Mouse (Mus musculus) pancreas, adult 10 weeks (tissue): ENCODE data around the gene Camk1. TPM values are rescaled to one million over a fixed set of nuclear protein-coding genes. Genes with fewer than 3 reads are reported as not detected.

ENCODE experiments used
- polyA plus RNA-seq: library from polyadenylated mRNA; stranded (reverse); fragments of 350-450 nt; fragmentation: Illumina TruSeq; extraction: RNeasy Lipid Tissue Mini Kit (QIAGEN cat#74804); gene quantifications from one replicate; pipeline ENCODE4 v1.2.3, GENCODE M21; 2015; ENCODE audit warnings: low read depth, low replicate concordance; ENCODE audit not compliant: insufficient read depth

The Camk1 gene
- 21.6 TPM for polyA plus RNA-seq

DNA sequence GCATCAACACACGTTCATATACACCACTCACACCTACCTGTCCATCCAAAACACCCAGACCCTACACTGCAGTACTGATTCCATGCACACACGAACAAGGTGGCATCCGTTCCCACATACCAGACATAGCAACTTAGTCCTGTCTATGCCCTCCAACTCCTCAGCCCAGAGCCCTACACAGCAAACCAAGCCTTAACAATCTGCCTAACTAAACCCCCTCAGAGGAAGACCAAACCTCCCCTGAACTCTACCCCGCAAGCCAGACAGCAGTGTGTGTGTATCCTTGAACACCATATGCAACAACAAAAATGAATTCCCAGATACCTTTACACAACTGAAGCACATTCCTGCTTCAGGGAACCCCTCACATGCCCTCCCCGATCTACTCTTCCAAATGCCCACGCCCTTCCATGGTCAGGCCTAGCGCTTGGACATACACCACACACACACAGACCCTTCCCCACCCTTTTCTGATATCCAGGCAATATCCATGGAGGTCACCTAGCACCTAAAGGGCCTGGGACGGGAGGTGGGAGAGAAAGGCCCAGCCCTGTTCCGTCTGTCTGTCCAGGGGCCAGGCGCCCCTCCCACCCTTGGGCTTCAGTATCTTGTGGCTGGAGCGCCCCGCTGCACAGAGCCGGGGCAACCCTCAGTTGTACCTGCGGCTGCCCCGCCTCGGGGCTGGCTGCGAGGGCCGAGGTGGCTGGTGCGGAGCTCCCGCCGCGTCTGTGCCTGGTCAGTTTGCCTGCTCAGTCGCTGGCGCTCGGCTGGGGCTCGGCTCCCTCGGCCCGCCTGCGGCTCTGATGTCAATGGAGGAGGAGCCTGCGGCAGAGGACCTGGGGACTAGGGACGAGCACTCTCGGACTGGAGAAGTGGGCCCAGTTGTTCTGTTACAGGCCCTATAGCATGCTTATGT, at the start of gene Camk1:
Camk1 (minus strand) TSS at position 808 of the 916 bp plus-strand sequence.

DNA sequence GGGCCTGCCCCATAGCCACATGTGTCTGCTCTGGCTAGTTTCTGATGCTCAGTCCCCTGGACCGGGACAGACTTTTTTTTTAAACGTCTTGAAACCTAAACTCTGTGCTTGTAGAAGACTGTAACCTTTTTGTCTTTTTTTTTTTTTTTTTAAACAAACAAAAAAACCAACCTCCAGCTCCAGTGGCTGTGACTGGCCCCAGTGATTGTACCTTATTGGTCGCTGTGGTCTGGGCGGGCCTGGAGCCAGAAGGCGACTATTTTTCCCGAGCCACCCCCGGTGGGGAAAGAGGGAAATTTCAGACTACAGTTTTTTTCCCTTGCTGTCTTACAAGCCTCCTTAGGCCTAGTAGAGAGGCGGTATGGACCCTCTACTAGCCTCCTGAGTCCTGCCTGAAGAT, 45.2 kb upstream of the Camk1 start, which contains the start of gene Ttll3:
Ttll3 (plus strand) TSS at position 301 of the 400 bp plus-strand sequence.

DNA sequence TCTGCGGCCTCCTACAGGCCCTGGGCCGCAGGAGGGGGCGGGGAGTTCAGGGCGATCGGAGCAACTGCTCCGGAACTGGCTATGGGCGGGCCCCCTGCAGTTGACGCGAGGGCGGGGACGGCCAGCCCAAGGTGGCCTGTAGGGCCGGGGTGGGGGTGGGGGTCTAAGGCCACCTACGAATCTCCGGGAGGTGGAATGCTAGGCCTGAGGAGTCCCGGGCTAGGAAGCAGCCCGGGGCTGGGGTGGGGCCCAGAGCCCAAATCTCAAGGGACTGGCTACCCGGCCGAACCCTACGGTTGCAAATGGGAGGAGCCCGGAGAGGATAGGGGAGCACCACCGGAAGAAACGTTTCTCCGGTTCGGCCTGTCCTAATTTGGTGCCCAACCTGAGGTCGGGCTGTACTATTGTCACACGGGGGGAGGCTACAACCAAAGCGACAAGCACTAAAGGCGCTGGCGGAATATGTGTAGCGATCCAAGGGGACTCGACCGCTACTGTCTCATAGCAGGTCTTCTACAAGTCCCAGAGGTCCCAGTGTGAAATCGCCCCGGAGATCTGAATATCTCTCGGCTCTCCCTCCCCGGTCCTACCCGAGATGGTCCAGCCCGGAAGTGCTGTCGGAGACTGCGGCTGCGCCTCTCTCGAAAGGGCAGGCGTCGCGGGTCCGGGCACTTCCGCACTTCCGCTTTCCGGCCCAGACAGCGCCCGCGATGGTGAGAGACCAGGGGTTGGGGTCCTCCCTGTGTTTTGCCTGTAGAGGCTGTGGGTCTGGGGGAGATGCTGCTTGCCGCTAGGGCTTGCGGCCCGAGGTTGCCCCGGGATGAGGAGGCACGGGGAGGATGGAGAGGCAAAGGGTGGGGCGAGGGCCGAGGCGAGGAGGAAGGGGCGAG, 34.0 kb upstream of the Camk1 start, which contains the start of the genes Tada3 and Arpc4:
Tada3 (minus strand) TSS at position 388 of the 890 bp plus-strand sequence.
Arpc4 (plus strand) TSS at position 620 of the 890 bp plus-strand sequence.

DNA sequence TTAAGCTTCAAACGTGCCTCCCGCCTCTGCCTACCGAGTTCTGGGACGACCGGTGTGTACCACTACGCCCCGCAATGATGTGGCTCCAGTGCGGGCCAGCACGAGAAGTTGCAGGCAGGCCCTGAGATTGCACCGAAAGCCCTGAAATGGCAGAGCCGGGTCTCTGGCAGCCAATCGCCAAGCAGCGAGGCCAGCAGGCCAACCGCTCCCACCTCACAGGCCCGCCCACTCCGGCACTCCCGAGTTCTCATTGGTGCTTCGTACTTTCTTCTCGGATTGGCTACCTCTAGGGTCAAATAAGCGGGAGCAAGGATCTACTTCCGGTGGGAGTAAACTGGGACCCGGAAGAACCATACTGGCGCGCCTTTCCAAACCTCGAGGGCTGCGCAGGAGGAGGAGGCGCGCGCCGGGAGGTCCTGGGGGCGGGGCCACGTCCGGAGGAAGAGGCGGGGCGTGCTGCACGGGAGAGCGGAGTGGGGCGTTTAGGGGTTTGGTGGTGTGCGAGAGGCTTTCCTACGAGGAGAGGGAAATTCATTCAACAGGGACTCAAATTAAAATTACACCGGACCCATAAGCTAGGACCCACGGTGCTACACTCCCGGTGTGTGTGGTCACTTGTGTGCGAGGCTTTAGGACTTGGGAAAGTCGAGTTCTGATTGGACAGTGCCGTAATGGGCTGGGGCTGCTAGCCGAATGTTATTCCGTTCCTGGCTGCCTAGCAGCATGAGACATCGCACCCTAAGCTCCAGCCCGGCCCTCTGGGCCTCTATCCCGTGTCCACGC, 17.1 kb downstream of the Camk1 start, which contains the start of gene Ogg1:
Ogg1 (plus strand) TSS at position 440 of the 783 bp plus-strand sequence.

GRCm38 (mm10) chr6:113306986-113307349, 36.8 kb downstream of the Camk1 start, which contains the start of gene Brpf1:
Brpf1 (plus strand) TSS chr6:113307137.

Other genes with a start within 250 kb of the Camk1 start
- 1.8 TPM for gene Lhfpl4, start 148.6 kb downstream of the Camk1 start, polyA plus RNA-seq
- 7.8 TPM for gene Mtmr14, start 106.1 kb downstream of the Camk1 start, polyA plus RNA-seq
- gene Cpne9, start 61.7 kb downstream of the Camk1 start, polyA plus RNA-seq = not detected
- 8.0 TPM for gene Brpf1, start 36.8 kb downstream of the Camk1 start, polyA plus RNA-seq
- 4.5 TPM for gene Ogg1, start 17.0 kb downstream of the Camk1 start, polyA plus RNA-seq
- 10.0 TPM for gene Tada3, start 33.9 kb upstream of the Camk1 start, polyA plus RNA-seq
- gene Arpc4, start 34.1 kb upstream of the Camk1 start, polyA plus RNA-seq = 20.2 TPM
- 3.8 TPM for gene Ttll3, start 45.3 kb upstream of the Camk1 start, polyA plus RNA-seq
- 7.7 TPM for gene Rpusd3, start 75.4 kb upstream of the Camk1 start, polyA plus RNA-seq
- gene Cidec, start 91.8 kb upstream of the Camk1 start, polyA plus RNA-seq = 19.3 TPM
- gene Jagn1, start 98.6 kb upstream of the Camk1 start, polyA plus RNA-seq = 16.6 TPM
- gene Il17re, start 114.5 kb upstream of the Camk1 start, polyA plus RNA-seq = 5.2 TPM
- 7.5 TPM for gene Il17rc, start 127.4 kb upstream of the Camk1 start, polyA plus RNA-seq
- 5.7 TPM for gene Creld1, start 139.3 kb upstream of the Camk1 start, polyA plus RNA-seq
- not detected for gene Prrt3, start 157.9 kb upstream of the Camk1 start, polyA plus RNA-seq
- 14.9 TPM for gene Emc3, start 187.7 kb upstream of the Camk1 start, polyA plus RNA-seq
- gene Fancd2, start 187.7 kb upstream of the Camk1 start, polyA plus RNA-seq = not detected